Mouse (Mus musculus): ENCODE measurements around the gene Zfp697. TPM values are rescaled to one million over a fixed set of nuclear protein-coding genes. Genes with fewer than 3 reads are reported as not detected.
"Not testable (repeated sequence)": the region's sequence is repeated elsewhere in the genome, so short reads cannot be mapped to it uniquely, and the experiment has no call there.

Zfp697 gene
- 6.8 and 8.3 TPM in 2 replicates for polyA plus RNA-seq (2016; fragmentation: Nextera tagmentation; extraction: Ambion mirVana)

- peak within 1 kb of the TSS; percentile 88 for H3K4me3 ChIP-seq
- no peaks in the 10 kb centered on the region for H3K36me3 ChIP-seq
- H3K4me1 ChIP-seq = peaks cover 33% of the 10 kb centered on the region
- WGBS = under 1% methylated on average over 42 of the region's 42 CpGs
- DNase-seq (ENCODE audit: low spot score) = peak; percentile 83
- no peaks in the 10 kb centered on the region for H3K9me3 ChIP-seq (replicated peaks)
- H3K27ac ChIP-seq (replicated peaks) = peak within 1 kb of the TSS; percentile 94
- no peaks in the 10 kb centered on the region for H3K27me3 ChIP-seq (ENCODE audit: low read depth, poor library complexity, severe bottlenecking)
These were observed at the start of gene Zfp697 for GRCm38 (mm10) chr3:98382246-98382939. Gene Zfp697 (plus strand): TSS chr3:98382461.

GRCm38 (mm10) chr3:98334010-98334409 lies 48.3 kb upstream of the Zfp697 start:
- 95% methylated on average over 2 of the region's 2 CpGs for WGBS
- Histone ChIP-seq H3K27me3 (ENCODE audit: low read depth, poor library complexity, severe bottlenecking) (no peaks in the 10 kb centered on the region), H3K36me3 (peaks cover 64% of the 10 kb centered on the region)

GRCm38 (mm10) chr3:98335331-98335730 lies 46.9 kb upstream of the Zfp697 start:
- no peak overlapping the region for H3K27ac ChIP-seq (replicated peaks)
- peaks cover 51% of the 10 kb centered on the region for H3K36me3 ChIP-seq
- no peak for DNase-seq (ENCODE audit: low spot score)
- H3K4me1 ChIP-seq = peaks cover 47% of the 10 kb centered on the region
- no peaks in the 10 kb centered on the region for H3K9me3 ChIP-seq (replicated peaks)
- no peaks in the 10 kb centered on the region for H3K27me3 ChIP-seq (ENCODE audit: low read depth, poor library complexity, severe bottlenecking)
- H3K4me3 ChIP-seq = no peak overlapping the region

More at GRCm38 (mm10) chr3:98334010-98334409, 48.3 kb upstream of the Zfp697 start:
- no peak for DNase-seq (ENCODE audit: low spot score)
- Histone ChIP-seq H3K4me1 (peaks cover 40% of the 10 kb centered on the region), H3K9me3 (replicated peaks) (no peaks in the 10 kb centered on the region), H3K4me3 (no peak overlapping the region), H3K27ac (replicated peaks) (no peak overlapping the region)

- DNase-seq (ENCODE audit: low spot score) = no peak
- peaks cover 47% of the 10 kb centered on the region for H3K4me1 ChIP-seq
- peak overlapping the region; percentile 28; the same call in 1 of the 2 replicates for H3K27ac ChIP-seq (replicated peaks)
- H3K9me3 ChIP-seq (replicated peaks) = no peaks in the 10 kb centered on the region
- H3K27me3 ChIP-seq (ENCODE audit: low read depth, poor library complexity, severe bottlenecking) = no peaks in the 10 kb centered on the region
- 81% methylated on average over 7 of the region's 7 CpGs for WGBS
- H3K36me3 ChIP-seq = peaks cover 45% of the 10 kb centered on the region
- no peak overlapping the region for H3K4me3 ChIP-seq
These were observed 46.4 kb upstream of the Zfp697 start for GRCm38 (mm10) chr3:98335886-98336285.

GRCm38 (mm10) chr3:98336661-98337654 lies 45.3 kb upstream of the Zfp697 start:
- peaks cover 34% of the 10 kb centered on the region for H3K36me3 ChIP-seq
- no peaks in the 10 kb centered on the region for H3K27me3 ChIP-seq (ENCODE audit: low read depth, poor library complexity, severe bottlenecking)
- peak overlapping the region; percentile 74; the same call in 1 of the 2 replicates for H3K4me3 ChIP-seq
- DNase-seq (ENCODE audit: low spot score) = no peak
- H3K9me3 ChIP-seq (replicated peaks) = no peaks in the 10 kb centered on the region
- 84% methylated on average over 22 of the region's 22 CpGs for whole genome bisulfite sequencing
- H3K27ac ChIP-seq (replicated peaks) = peak overlapping the region; percentile 28; the same call in 1 of the 2 replicates
- H3K4me1 ChIP-seq = peaks cover 47% of the 10 kb centered on the region

- Histone ChIP-seq H3K4me1 (peaks cover 47% of the 10 kb centered on the region), H3K4me3 (peak overlapping the region; percentile 74), H3K27me3 (ENCODE audit: low read depth, poor library complexity, severe bottlenecking) (no peaks in the 10 kb centered on the region), H3K27ac (replicated peaks) (peak overlapping the region; percentile 91), H3K36me3 (peaks cover 18% of the 10 kb centered on the region), H3K9me3 (replicated peaks) (no peaks in the 10 kb centered on the region)
- DNase-seq (ENCODE audit: low spot score) = peak; percentile 47
- WGBS = 5% methylated on average over 15 of the region's 15 CpGs
These were observed 43.6 kb upstream of the Zfp697 start for GRCm38 (mm10) chr3:98338584-98339041.

- H3K27ac ChIP-seq (replicated peaks) = peak overlapping the region; percentile 91
- DNase-seq (ENCODE audit: low spot score) = peak; percentile 68
- WGBS = under 1% methylated on average over 46 of the region's 46 CpGs
These were observed 43.1 kb upstream of the Zfp697 start for GRCm38 (mm10) chr3:98339097-98339705.

GRCm38 (mm10) chr3:98339706-98340109 lies 42.6 kb upstream of the Zfp697 start, which contains the start of gene Phgdh:
Gene Phgdh (minus strand): TSS chr3:98339990.
- H3K36me3 ChIP-seq; H3K9me3 ChIP-seq (replicated peaks); H3K27me3 ChIP-seq (ENCODE audit: low read depth, poor library complexity, severe bottlenecking): not testable (repeated sequence)
- Histone ChIP-seq H3K4me1 (peaks cover 47% of the 10 kb centered on the region), H3K27ac (replicated peaks) (peak within 1 kb of the TSS; percentile 91), H3K4me3 (peak within 1 kb of the TSS; percentile 74)
- WGBS = 0% methylated on average over 10 of the region's 10 CpGs
- DNase-seq (ENCODE audit: low spot score) = peak; percentile 83

More at GRCm38 (mm10) chr3:98339097-98339705, 43.1 kb upstream of the Zfp697 start:
- peaks cover 13% of the 10 kb centered on the region for H3K36me3 ChIP-seq
- H3K4me3 ChIP-seq = peak overlapping the region; percentile 74
- no peaks in the 10 kb centered on the region for H3K27me3 ChIP-seq (ENCODE audit: low read depth, poor library complexity, severe bottlenecking)
- H3K9me3 ChIP-seq (replicated peaks) = no peaks in the 10 kb centered on the region
- peaks cover 47% of the 10 kb centered on the region for H3K4me1 ChIP-seq

- Histone ChIP-seq H3K9me3 (replicated peaks) (no peaks in the 10 kb centered on the region), H3K4me1 (peaks cover 37% of the 10 kb centered on the region), H3K36me3 (no peaks in the 10 kb centered on the region), H3K27me3 (ENCODE audit: low read depth, poor library complexity, severe bottlenecking) (no peaks in the 10 kb centered on the region), H3K4me3 (no peak overlapping the region), H3K27ac (replicated peaks) (no peak overlapping the region)
- 83% methylated on average over 17 of the region's 17 CpGs for WGBS
- DNase-seq (ENCODE audit: low spot score) = no peak
These were observed 41.3 kb upstream of the Zfp697 start for GRCm38 (mm10) chr3:98340818-98341594.

GRCm38 (mm10) chr3:98343235-98343634 lies 39.0 kb upstream of the Zfp697 start:
- no peak for DNase-seq (ENCODE audit: low spot score)
- H3K27ac ChIP-seq (replicated peaks) = no peak overlapping the region
- peaks cover 15% of the 10 kb centered on the region for H3K4me1 ChIP-seq
- H3K27me3 ChIP-seq (ENCODE audit: low read depth, poor library complexity, severe bottlenecking) = no peaks in the 10 kb centered on the region
- WGBS = 93% methylated on average over 3 of the region's 3 CpGs
- no peaks in the 10 kb centered on the region for H3K9me3 ChIP-seq (replicated peaks)
- H3K36me3 ChIP-seq = no peaks in the 10 kb centered on the region
- no peak overlapping the region for H3K4me3 ChIP-seq

GRCm38 (mm10) chr3:98348106-98348505 lies 34.2 kb upstream of the Zfp697 start:
- no peaks in the 10 kb centered on the region for H3K27me3 ChIP-seq (ENCODE audit: low read depth, poor library complexity, severe bottlenecking)
- 89% methylated on average over 6 of the region's 6 CpGs for WGBS
- H3K36me3 ChIP-seq = no peaks in the 10 kb centered on the region
- no peak overlapping the region for H3K27ac ChIP-seq (replicated peaks)
- DNase-seq (ENCODE audit: low spot score) = no peak
- no peak overlapping the region for H3K4me3 ChIP-seq
- H3K4me1 ChIP-seq = peaks cover 12% of the 10 kb centered on the region
- no peaks in the 10 kb centered on the region for H3K9me3 ChIP-seq (replicated peaks)
